In genomic region chr5:139791227-139792158, GRCm38 (mm10) we compare ENCODE assay signal across 8 mouse cellular contexts. TPM values are rescaled to one million over a fixed set of nuclear protein-coding genes. Genes with fewer than 3 reads are reported as not detected.
DNase-seq lines count a peak whose midpoint lies in the region; ATAC-seq and TF ChIP-seq lines count a peak whose summit lies in the region.

Gene Mafk (plus strand): TSS chr5:139791513.

- DNase-seq in G1E (ENCODE audit: low spot score) = peak; percentile 94
- DNase-seq in cerebellum, adult 18-20 months = peak; percentile 78 to 83
- DNase-seq in forebrain, postnatal 0 days = peak; percentile 92
- peak; percentile 99 for DNase-seq in heart, postnatal 4 days
- DNase-seq in layer of hippocampus, adult 8-10 months (ENCODE audit: low spot score in 2 of 2) = peak; percentile 92 to 93
- DNase-seq in ovary, adult 18-20 months (ENCODE audit: low spot score) = peak; percentile 95
- peak; percentile 96 for DNase-seq in thymus, postnatal 0 days (ENCODE audit: low spot score)

- H3K4me3 ChIP-seq in G1E (ENCODE audit: low read depth, low read length) = peak within 1 kb of the TSS; percentile 96
- peak within 1 kb of the TSS; percentile 69 for H3K4me3 ChIP-seq in forebrain, postnatal 0 days (ENCODE audit: low read depth, low read length)
- peak within 1 kb of the TSS; percentile 92 for H3K4me3 ChIP-seq in lung, embryonic 15.5 days

- peak; percentile 74 for ATAC-seq in G1E (ENCODE audit: extremely low read depth, insufficient number of reproducible peaks, low FRiP score, poor library complexity, severe bottlenecking)
- peak; percentile 92 for ATAC-seq in forebrain, postnatal 0 days
- ATAC-seq in lung, embryonic 15.5 days (ENCODE audit: borderline replicate concordance, extremely low read depth, low FRiP score, low TSS enrichment) = peak; percentile 88

- peak within 1 kb of the TSS; percentile 100 for H3K4me2 ChIP-seq in forebrain, postnatal 0 days (ENCODE audit: low read depth)
- peak within 1 kb of the TSS; percentile 96 for H3K4me2 ChIP-seq in lung, embryonic 15.5 days

- peaks cover 67% of the 10 kb centered on the region for H3K4me1 ChIP-seq in G1E (ENCODE audit: insufficient read depth, low read depth, low read length)
- peaks cover 10% of the 10 kb centered on the region for H3K4me1 ChIP-seq in forebrain, postnatal 0 days (ENCODE audit: insufficient read depth)
- H3K4me1 ChIP-seq in lung, embryonic 15.5 days = peaks cover 52% of the 10 kb centered on the region

- H3K9ac ChIP-seq in forebrain, postnatal 0 days = peak within 1 kb of the TSS; percentile 68
- peak within 1 kb of the TSS; percentile 73 for H3K9ac ChIP-seq in lung, embryonic 15.5 days

- peak within 1 kb of the TSS; percentile 50; the same call in 1 of the 2 replicates for H3K27ac ChIP-seq in forebrain, postnatal 0 days (ENCODE audit: low read depth, low read length)
- H3K27ac ChIP-seq in lung, embryonic 15.5 days = peak within 1 kb of the TSS; percentile 75

- peaks cover 14% of the 10 kb centered on the region for H3K27me3 ChIP-seq in G1E (ENCODE audit: insufficient read depth, low read length)
- H3K27me3 ChIP-seq in forebrain, postnatal 0 days (ENCODE audit: insufficient read depth, low read length) = no peaks in the 10 kb centered on the region
- H3K27me3 ChIP-seq in lung, embryonic 15.5 days = no peaks in the 10 kb centered on the region

- TF ChIP-seq CTCF in G1E (IDR thresholded peaks at IDR 0.05; ENCODE audit: low read depth, low read length) = no peak
- peak; percentile 29; the same call in 1 of the 2 replicates for TF ChIP-seq CTCF in forebrain, postnatal 0 days (IDR thresholded peaks at IDR 0.05; ENCODE audit: low read depth)

- no peaks in the 10 kb centered on the region for H3K9me3 ChIP-seq in G1E (replicated peaks)
- H3K9me3 ChIP-seq in forebrain, postnatal 0 days (ENCODE audit: low read length) = no peaks in the 10 kb centered on the region
- no peaks in the 10 kb centered on the region for H3K9me3 ChIP-seq in lung, embryonic 15.5 days

- peaks cover 40% of the 10 kb centered on the region for H3K36me3 ChIP-seq in G1E (replicated peaks)
- H3K36me3 ChIP-seq in forebrain, postnatal 0 days (ENCODE audit: insufficient read depth) = no peaks in the 10 kb centered on the region
- no peaks in the 10 kb centered on the region for H3K36me3 ChIP-seq in lung, embryonic 15.5 days

- 1% methylated on average over 89 of the region's 92 CpGs for WGBS in forebrain, postnatal 0 days
- WGBS in lung, embryonic 15.5 days = under 1% methylated on average over 92 of the region's 92 CpGs

RNA-seq across cellular contexts. Expression of gene Mafk, which starts in this region (rescaled TPM):
- total RNA-seq in G1E (2014; fragmentation: Nextera tagmentation) = 6.6 and 14.6 TPM in 2 replicates
- 24.9 and 30.9 TPM in 2 replicates for total RNA-seq in G1E (2017)
- polyA plus RNA-seq in G1E (2012) = 34.5 and 39.6 TPM in 2 replicates
- total RNA-seq in forebrain, postnatal 0 days (2014; rRNA removed) = 19.7 and 23.2 TPM in 2 replicates
- polyA plus RNA-seq in forebrain, postnatal 0 days (2015; fragmentation: Nextera tagmentation; extraction: Ambion mirVana) = 8.4 and 9.6 TPM in 2 replicates
- 10 to 100 TPM; 28.1 to 29.1 TPM for total RNA-seq in heart, postnatal 4 days (2021)
- total RNA-seq in layer of hippocampus, adult 8-10 months (2022) = 10 to 100 TPM in 2 of 4 experiments, 1 to 10 TPM in 2; 9.2 to 16.4 (median 10.5) TPM
- polyA plus RNA-seq in lung, embryonic 15.5 days (2015; fragmentation: Nextera tagmentation; extraction: Ambion mirVana) = 14.1 and 15.3 TPM in 2 replicates
- 39.4 and 40.8 TPM in 2 replicates for polyA plus RNA-seq in thymus, postnatal 0 days (2015; fragmentation: Nextera tagmentation; extraction: Ambion mirVana)

Comparison
In these comparisons a context has a peak if more than half of its experiments do, and no peak if none do; other contexts are left out.
1. Peak in every context shown above with its lines: DNase-seq, ATAC-seq, H3K4me3 ChIP-seq and H3K27ac ChIP-seq.